24 mouse cellular contexts compared by ENCODE assay signal in the genomic region with DNA sequence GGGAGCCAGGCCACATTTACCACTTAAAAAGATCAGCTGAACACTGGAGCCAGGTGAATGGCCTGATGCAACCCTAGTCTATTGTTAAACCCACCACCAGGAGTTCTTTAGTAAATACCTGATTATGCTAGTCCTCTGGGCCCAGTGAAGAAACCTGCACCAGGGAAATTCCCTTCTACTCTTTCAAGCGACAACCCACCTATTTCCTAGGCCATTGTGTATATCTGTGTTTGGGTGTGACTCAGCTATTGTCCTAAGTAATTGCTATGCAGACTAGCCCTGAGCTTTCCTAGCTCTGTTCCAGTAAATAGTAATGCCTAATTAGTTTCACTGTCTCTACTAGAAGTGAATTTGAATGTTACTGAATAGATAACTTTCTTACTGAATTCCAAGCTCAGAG. TPM values are rescaled to one million over a fixed set of nuclear protein-coding genes. Genes with fewer than 3 reads are reported as not detected.
DNase-seq lines count a peak whose midpoint lies in the region; ATAC-seq and TF ChIP-seq lines count a peak whose summit lies in the region.
"Had no signal": no experiment of that assay in that cellular context is flagged by ENCODE, and none has a peak within 500 bp of the region (broad histone marks: within the 10 kb centered on the region; RNA-seq: fewer than 3 reads in every experiment).

No protein-coding gene starts in this region.

- H3K9ac ChIP-seq in midbrain, embryonic 11.5 days (ENCODE audit: low read length), result no peak overlapping the region
- H3K9ac ChIP-seq in midbrain, embryonic 16.5 days (ENCODE audit: low read depth, low read length), result no peak overlapping the region
- H3K9ac ChIP-seq: embryonic facial prominence, embryonic 12.5 days; forebrain, embryonic 13.5 days; forebrain, embryonic 15.5 days; forebrain, postnatal 0 days had no signal

- POLR2A ChIA-PET in Patski (lab: Charles Lee), result interaction anchor here (0.6 to 5.5 kb wide), 5 partner anchors 9 to 98 kb away, joined by 3 to 40 read pairs (median 3); no protein-coding TSS in a partner anchor

- WGBS in midbrain, embryonic 11.5 days, result 64% methylated on average over 1 of the region's 1 CpGs
- WGBS in midbrain, embryonic 16.5 days, result 68% methylated on average over 1 of the region's 1 CpGs

- CTCF ChIA-PET in Patski (lab: Charles Lee), result interaction anchor here (0.7 to 6.4 kb wide), 7 partner anchors 9 to 103 kb away, joined by 3 to 65 read pairs (median 6); a partner anchor contains a TSS

- H3K4me2 ChIP-seq in midbrain, embryonic 11.5 days, result no peak overlapping the region
- no peak overlapping the region for H3K4me2 ChIP-seq in midbrain, embryonic 16.5 days (ENCODE audit: low read length)
- H3K4me2 ChIP-seq: embryonic facial prominence, embryonic 12.5 days; forebrain, embryonic 13.5 days; forebrain, embryonic 15.5 days had no signal

- TF ChIP-seq CTCF in Patski (IDR thresholded peaks at IDR 0.05), result no peak

- H3K4me3 ChIP-seq in midbrain, embryonic 11.5 days (ENCODE audit: low read depth, low read length), result no peak overlapping the region
- H3K4me3 ChIP-seq in midbrain, embryonic 16.5 days (ENCODE audit: low read depth, low read length), result no peak overlapping the region
- H3K4me3 ChIP-seq: embryonic facial prominence, embryonic 10.5 days; embryonic facial prominence, embryonic 12.5 days; forebrain, embryonic 13.5 days; forebrain, embryonic 15.5 days had no signal

- peak; percentile 35 for DNase-seq in midbrain, embryonic 11.5 days (ENCODE audit: low spot score, missing footprints)
- DNase-seq in ES-CJ7 (ENCODE audit: low read depth, low spot score) (peak; percentile 96), Patski (ENCODE audit: low read depth, low spot score) (no peak), ZHBTc4 (ENCODE audit: low read depth, low spot score) (peak; percentile 94)
- DNase-seq in gastrocnemius, postnatal 4 days (ENCODE audit: low spot score in 2 of 2), result no peak
- DNase-seq in heart, adult 8-10 months (ENCODE audit: low spot score), result no peak
- DNase-seq in lung, postnatal 4 days, result no peak
- DNase-seq: adrenal gland, adult 8-10 months; adrenal gland, postnatal 14 days; adrenal gland, postnatal 36 days; B cell, adult 2 months; cerebellum, adult 11-12 months; cerebellum, adult 2 months; cerebellum, adult 9-10 months; cerebellum, postnatal 25 days; forebrain, postnatal 0 days had no signal

- no peaks in the 10 kb centered on the region for H3K36me3 ChIP-seq in midbrain, embryonic 11.5 days (ENCODE audit: control insufficient read depth, insufficient read depth, low read length)
- H3K36me3 ChIP-seq in midbrain, embryonic 16.5 days (ENCODE audit: control insufficient read depth, insufficient read depth, low read length), result no peaks in the 10 kb centered on the region
- H3K36me3 ChIP-seq: embryonic facial prominence, embryonic 10.5 days; embryonic facial prominence, embryonic 12.5 days; forebrain, embryonic 15.5 days; G1E had no signal

- no peaks in the 10 kb centered on the region for H3K4me1 ChIP-seq in midbrain, embryonic 11.5 days (ENCODE audit: control insufficient read depth, insufficient read depth, low read length)
- H3K4me1 ChIP-seq in midbrain, embryonic 16.5 days (ENCODE audit: control insufficient read depth, insufficient read depth, low read length), result peaks cover 2% of the 10 kb centered on the region; the same call in 1 of the 2 replicates
- H3K4me1 ChIP-seq: embryonic facial prominence, embryonic 12.5 days had no signal

- H3K27me3 ChIP-seq in midbrain, embryonic 11.5 days (ENCODE audit: control insufficient read depth, insufficient read depth, low read length), result no peaks in the 10 kb centered on the region
- H3K27me3 ChIP-seq in midbrain, embryonic 16.5 days (ENCODE audit: control insufficient read depth, insufficient read depth, low read depth, low read length), result no peaks in the 10 kb centered on the region
- no peaks in the 10 kb centered on the region for H3K27me3 ChIP-seq in Patski
- H3K27me3 ChIP-seq: embryonic facial prominence, embryonic 12.5 days; forebrain, embryonic 13.5 days; forebrain, embryonic 15.5 days had no signal

- no peak for ATAC-seq in midbrain, embryonic 11.5 days (ENCODE audit: low FRiP score)
- ATAC-seq in midbrain, embryonic 16.5 days, result no peak
- ATAC-seq in Patski, result peak; percentile 4
- ATAC-seq: activated CD4-positive, CD25-positive, alpha-beta regulatory T cell, adult 4 months; CD4-positive, CD25-positive, alpha-beta regulatory T cell, adult 4 months; forebrain, embryonic 13.5 days; forebrain, embryonic 15.5 days; forebrain, postnatal 0 days had no signal

- no peak overlapping the region for H3K27ac ChIP-seq in midbrain, embryonic 11.5 days (ENCODE audit: low read depth, low read length)
- no peak overlapping the region for H3K27ac ChIP-seq in midbrain, embryonic 16.5 days (ENCODE audit: low read length)
- H3K27ac ChIP-seq: embryonic facial prominence, embryonic 10.5 days; embryonic facial prominence, embryonic 12.5 days; forebrain, embryonic 13.5 days; forebrain, embryonic 15.5 days had no signal

- in situ Hi-C loops in Patski (cut with MboI; ENCODE audit: low pct_unique_long_range_greater_than_20kb), result loop anchor here (5.0 to 10.0 kb wide), 2 partner anchors 96 to 308 kb away; no protein-coding TSS in a partner anchor

- no peaks in the 10 kb centered on the region for H3K9me3 ChIP-seq in midbrain, embryonic 11.5 days (ENCODE audit: control insufficient read depth, low read length)
- H3K9me3 ChIP-seq in midbrain, embryonic 16.5 days (replicated peaks; ENCODE audit: control insufficient read depth, low read length, poor library complexity, severe bottlenecking), result no peaks in the 10 kb centered on the region
- H3K9me3 ChIP-seq: embryonic facial prominence, embryonic 10.5 days; embryonic facial prominence, embryonic 12.5 days; forebrain, embryonic 13.5 days; forebrain, embryonic 15.5 days had no signal

RNA-seq across cellular contexts. Expression of a gene that starts 7.9 kb away (rescaled TPM):
- polyA plus RNA-seq in midbrain, embryonic 11.5 days (2014; fragmentation: Nextera tagmentation; extraction: Ambion mirVana), result 6.8 and 8.2 TPM in 2 replicates
- polyA plus RNA-seq in midbrain, embryonic 16.5 days (2015; fragmentation: Nextera tagmentation; extraction: Ambion mirVana), result 12.0 and 49.9 TPM in 2 replicates
- 39,380 TPM for polyA plus RNA-seq in Patski (2021)
- total RNA-seq in gastrocnemius, postnatal 4 days (2021), result 1 to 10 TPM in 1 of 2 experiments, under 1 TPM in 1; 0.76 to 1.2 TPM
- under 1 TPM in 3 of 4 experiments, not detected in 1; 0.30 to 0.80 (median 0.37) TPM for total RNA-seq in heart, adult 8-10 months (2022)
- total RNA-seq: G1E had no signal
- polyA plus RNA-seq: G1E had no signal

RNA-seq across cellular contexts. Expression of a gene that starts 16.4 kb away (rescaled TPM):
- 10.3 and 11.2 TPM in 2 replicates for polyA plus RNA-seq in midbrain, embryonic 11.5 days (2014; fragmentation: Nextera tagmentation; extraction: Ambion mirVana)
- polyA plus RNA-seq in midbrain, embryonic 16.5 days (2015; fragmentation: Nextera tagmentation; extraction: Ambion mirVana), result 7.6 and 8.1 TPM in 2 replicates
- polyA plus RNA-seq in Patski (2021), result 123 TPM
- total RNA-seq in gastrocnemius, postnatal 4 days (2021), result 10 to 100 TPM; 43.1 to 49.2 TPM
- total RNA-seq in heart, adult 8-10 months (2022), result 10 to 100 TPM; 17.0 to 18.9 (median 18.2) TPM
- polyA plus RNA-seq: G1E had no signal

Comparison
In these comparisons a context has a peak if more than half of its experiments do, and no peak if none do; other contexts are left out.
1. DNase-seq: peak in midbrain, embryonic 11.5 days (single experiment), ES-CJ7 (single experiment) and ZHBTc4 (single experiment); none in Patski (single experiment), gastrocnemius, postnatal 4 days (0 of 2), heart, adult 8-10 months (single experiment) and lung, postnatal 4 days (0 of 2).
2. RNA of a gene that starts 7.9 kb away (polyA plus RNA-seq): 39,380 TPM in Patski (single experiment); 12.0 to 49.9 TPM in midbrain, embryonic 16.5 days and 6.8 to 8.2 TPM in midbrain, embryonic 11.5 days; every median in the first group is over 100 times any median in the second.
3. RNA of a gene that starts 16.4 kb away (polyA plus RNA-seq): 123 TPM in Patski (single experiment); 10.3 to 11.2 TPM in midbrain, embryonic 11.5 days and 7.6 to 8.1 TPM in midbrain, embryonic 16.5 days; every median in the first group is over 10 times any median in the second.